Mouse (Mus musculus) erythroblast, embryonic 14.5 days (primary cell): ENCODE measurements around the gene Rora.

ENCODE experiments used
- GATA1 ChIP-seq: IDR thresholded peaks from 2 replicates; pipeline ENCODE4 v1.6.1; 2012; ENCODE audit warnings: low read length, inconsistent platforms, mixed read lengths
- TAL1 ChIP-seq: IDR thresholded peaks from 3 replicates; pipeline ENCODE4 v1.6.1; 2012; ENCODE audit warnings: low read length, inconsistent platforms, mixed read lengths

DNA sequence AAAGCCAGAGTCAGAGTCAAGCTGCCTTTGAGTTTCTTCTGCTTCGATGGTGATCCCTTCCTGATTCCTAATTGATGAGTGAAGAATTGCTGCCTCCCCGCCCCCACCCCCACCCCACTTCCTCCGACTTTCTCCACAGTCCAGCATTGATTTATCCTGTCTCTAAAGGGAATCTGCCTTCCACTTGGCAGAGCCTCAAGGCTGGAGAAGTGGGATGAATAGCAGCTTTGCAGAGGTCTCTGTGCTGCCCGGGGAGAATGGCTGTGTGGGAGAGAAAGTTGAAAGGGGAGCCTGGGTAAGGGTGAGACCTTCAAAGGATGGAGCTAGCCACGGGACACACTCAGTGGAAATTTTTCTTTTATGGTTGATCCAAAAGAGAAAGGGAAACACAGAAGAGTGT, 18.9 kb downstream of the Rora start:
- TF ChIP-seq GATA1 (no peak), TAL1 (no peak)
